10 mouse cellular contexts compared by ENCODE assay signal in genomic region chr15:52412869-52413771, GRCm38 (mm10).
DNase-seq lines count a peak whose midpoint lies in the region; ATAC-seq and TF ChIP-seq lines count a peak whose summit lies in the region.
"Had no signal": no experiment of that assay in that cellular context is flagged by ENCODE, and none has a peak within 500 bp of the region (broad histone marks: within the 10 kb centered on the region; RNA-seq: fewer than 3 reads in every experiment).

No protein-coding gene starts in this region.

- H3K27me3 ChIP-seq in kidney, embryonic 16.5 days (ENCODE audit: insufficient read depth, low read length) = no peaks in the 10 kb centered on the region
- H3K27me3 ChIP-seq in embryonic facial prominence, embryonic 14.5 days (replicated peaks; ENCODE audit: control insufficient read depth, insufficient read depth, low read length) = no peaks in the 10 kb centered on the region
- H3K27me3 ChIP-seq in myocyte (ENCODE audit: control insufficient read depth, insufficient read depth, insufficient read length) = no peaks in the 10 kb centered on the region
- H3K27me3 ChIP-seq: CH12.LX; liver, embryonic 15.5 days had no signal

- ATAC-seq in kidney, embryonic 16.5 days (ENCODE audit: low FRiP score, low TSS enrichment) = no peak
- peak; percentile 65; the same call in 1 of the 2 replicates for ATAC-seq in embryonic facial prominence, embryonic 14.5 days (ENCODE audit: low read depth)
- no peak for ATAC-seq in CD4-positive, CD25-positive, alpha-beta regulatory T cell, adult 4 months

- 23% methylated on average over 18 of the region's 18 CpGs for WGBS in kidney, embryonic 16.5 days
- 30% methylated on average over 18 of the region's 18 CpGs for WGBS in embryonic facial prominence, embryonic 14.5 days

- H3K9me3 ChIP-seq in kidney, embryonic 16.5 days (ENCODE audit: low read length) = no peaks in the 10 kb centered on the region
- H3K9me3 ChIP-seq in embryonic facial prominence, embryonic 14.5 days (ENCODE audit: control insufficient read depth, low read length) = no peaks in the 10 kb centered on the region
- H3K9me3 ChIP-seq: liver, embryonic 15.5 days had no signal

- no peak overlapping the region for H3K9ac ChIP-seq in kidney, embryonic 16.5 days (replicated peaks; ENCODE audit: low read length)
- H3K9ac ChIP-seq in embryonic facial prominence, embryonic 14.5 days (ENCODE audit: low read depth, low read length) = no peak overlapping the region
- H3K9ac ChIP-seq: liver, embryonic 15.5 days had no signal

- peak overlapping the region; percentile 36 for H3K4me2 ChIP-seq in kidney, embryonic 16.5 days (replicated peaks; ENCODE audit: low read depth, low read length)
- peak overlapping the region; percentile 47 for H3K4me2 ChIP-seq in embryonic facial prominence, embryonic 14.5 days (ENCODE audit: low read depth, low read length)
- peak overlapping the region; percentile 35 for H3K4me2 ChIP-seq in myocyte (ENCODE audit: low read depth)
- H3K4me2 ChIP-seq: liver, embryonic 15.5 days had no signal

- no peaks in the 10 kb centered on the region for H3K79me2 ChIP-seq in myocyte (ENCODE audit: control insufficient read depth, insufficient read depth)

- H3ac ChIP-seq in myocyte (ENCODE audit: control insufficient read depth, insufficient read length) = no peak overlapping the region

- H3K27ac ChIP-seq in kidney, embryonic 16.5 days (ENCODE audit: low read length) = no peak overlapping the region
- H3K27ac ChIP-seq in embryonic facial prominence, embryonic 14.5 days (replicated peaks; ENCODE audit: low read depth, low read length) = peak overlapping the region; percentile 55
- H3K27ac ChIP-seq: liver, embryonic 15.5 days had no signal

- DNase-seq in kidney, adult 11 months = no peak
- DNase-seq in embryonic facial prominence, embryonic 14.5 days (ENCODE audit: low spot score) = peak; percentile 81
- DNase-seq in layer of hippocampus, adult 9-11 months = peak; percentile 77
- no peak for DNase-seq in heart, adult 9 months (ENCODE audit: low spot score in 2 of 2)
- no peak for DNase-seq in heart, adult 18-20 months

- no peak for TF ChIP-seq POLR2A in myocyte (IDR thresholded peaks at IDR 0.05; ENCODE audit: insufficient read length, low read depth)

- peak overlapping the region; percentile 4; the same call in 1 of the 2 replicates for H3K4me3 ChIP-seq in kidney, embryonic 16.5 days (ENCODE audit: low read length)
- H3K4me3 ChIP-seq in embryonic facial prominence, embryonic 14.5 days (ENCODE audit: low read depth, low read length) = peak overlapping the region; percentile 8; the same call in 1 of the 2 replicates
- H3K4me3 ChIP-seq in myocyte = no peak overlapping the region
- H3K4me3 ChIP-seq: liver, embryonic 15.5 days had no signal

- no peaks in the 10 kb centered on the region for H3K36me3 ChIP-seq in kidney, embryonic 16.5 days (ENCODE audit: insufficient read depth, low read length)
- H3K36me3 ChIP-seq in embryonic facial prominence, embryonic 14.5 days (ENCODE audit: control insufficient read depth, insufficient read depth, low read length) = no peaks in the 10 kb centered on the region
- no peaks in the 10 kb centered on the region for H3K36me3 ChIP-seq in myocyte (ENCODE audit: control insufficient read depth, insufficient read depth)
- H3K36me3 ChIP-seq: liver, embryonic 15.5 days had no signal

- H3K4me1 ChIP-seq in kidney, embryonic 16.5 days (ENCODE audit: insufficient read depth, low read length) = peaks cover 5% of the 10 kb centered on the region; the same call in 1 of the 2 replicates
- H3K4me1 ChIP-seq in embryonic facial prominence, embryonic 14.5 days (ENCODE audit: control insufficient read depth, insufficient read depth, low read length) = peaks cover 13% of the 10 kb centered on the region
- H3K4me1 ChIP-seq: liver, embryonic 15.5 days had no signal

TF ChIP-seq in myocyte, 11 proteins besides CTCF, POLR2A, EP300 and RAD21:
- TF ChIP-seq MAX (IDR thresholded peaks at IDR 0.05; ENCODE audit: low read depth) (no peak), E2F4 (IDR thresholded peaks at IDR 0.05; ENCODE audit: insufficient read depth) (no peak), USF1 (IDR thresholded peaks at IDR 0.05; ENCODE audit: low read depth) (no peak), REST (IDR thresholded peaks at IDR 0.05; ENCODE audit: insufficient read depth, insufficient read length) (no peak), CEBPB (IDR thresholded peaks at IDR 0.05; ENCODE audit: insufficient read depth, poor library complexity, severe bottlenecking) (no peak), SRF (IDR thresholded peaks at IDR 0.05; ENCODE audit: control insufficient read depth, insufficient read length, low read depth) (no peak), TCF12 (IDR thresholded peaks at IDR 0.05; ENCODE audit: insufficient read depth, poor library complexity, severe bottlenecking) (no peak), MYOG (IDR thresholded peaks at IDR 0.05; ENCODE audit: control insufficient read depth in 1 of 3, insufficient read depth in 1 of 3, insufficient read length in 2 of 3, low read depth in 2 of 3) (no peak), MYOD1 (IDR thresholded peaks at IDR 0.05; ENCODE audit: control insufficient read depth in 1 of 3, insufficient read length in 2 of 3, low read depth in 2 of 3) (no peak), TCF3 (IDR thresholded peaks at IDR 0.05; ENCODE audit: insufficient read length, low read depth) (no peak), POLR2AphosphoS2 (IDR thresholded peaks at IDR 0.05; ENCODE audit: insufficient read length, low read depth) (no peak)
TF ChIP-seq in myocyte: peak in this region for 0.

Comparison
In these comparisons a context has a peak if more than half of its experiments do, and no peak if none do; other contexts are left out.
1. DNase-seq: peak in embryonic facial prominence, embryonic 14.5 days (single experiment) and layer of hippocampus, adult 9-11 months (single experiment); none in kidney, adult 11 months (single experiment), heart, adult 9 months (0 of 2) and heart, adult 18-20 months (0 of 2).
2. Peak in every context shown above with its lines, with median percentiles within 50 percentile points of each other: H3K4me2 ChIP-seq.